Mouse (Mus musculus) E14TG2a.4 (cell line): ENCODE measurements at regions not wholly inside any gene's neighbourhood (a gene's known extent, or its start where the extent isn't known, plus 50 kb on each side); places are given as distances from the start of the nearest gene placed in this dataset.

Experiments used
- H3K27me3 ChIP-seq: 2 replicates; pipeline ENCODE4 v1.6.1; 2014; ENCODE audit warnings: low read length, control low read depth; ENCODE audit not compliant: insufficient read depth
- H3K36me3 ChIP-seq: 2 replicates; pipeline ENCODE4 v1.6.1; 2014; ENCODE audit warnings: low read length, control low read depth; ENCODE audit not compliant: insufficient read depth
- H3K4me1 ChIP-seq: replicated peaks from 2 replicates; pipeline ENCODE4 v1.6.1; 2014; ENCODE audit warnings: low read depth, low read length, control low read depth
- H3K4me3 ChIP-seq: replicated peaks from 2 replicates; pipeline ENCODE4 v1.5.1; 2014; ENCODE audit warnings: mild to moderate bottlenecking, low read length
- H3K9me3 ChIP-seq: 2 replicates; pipeline ENCODE4 v1.6.1; 2014; ENCODE audit warnings: low read length, control low read depth
- CTCF ChIP-seq: conservative IDR thresholded peaks from 2 replicates; pipeline ENCODE4 v1.5.1; 2014; ENCODE audit warnings: low read length
- NANOG ChIP-seq: IDR thresholded peaks from 2 replicates; pipeline ENCODE4 v1.6.1; 2014; ENCODE audit warnings: borderline replicate concordance, low read length, mixed read lengths
- POU5F1 ChIP-seq: IDR thresholded peaks from 2 replicates; pipeline ENCODE4 v1.6.1; 2014; ENCODE audit warnings: low read length, borderline replicate concordance

DNA sequence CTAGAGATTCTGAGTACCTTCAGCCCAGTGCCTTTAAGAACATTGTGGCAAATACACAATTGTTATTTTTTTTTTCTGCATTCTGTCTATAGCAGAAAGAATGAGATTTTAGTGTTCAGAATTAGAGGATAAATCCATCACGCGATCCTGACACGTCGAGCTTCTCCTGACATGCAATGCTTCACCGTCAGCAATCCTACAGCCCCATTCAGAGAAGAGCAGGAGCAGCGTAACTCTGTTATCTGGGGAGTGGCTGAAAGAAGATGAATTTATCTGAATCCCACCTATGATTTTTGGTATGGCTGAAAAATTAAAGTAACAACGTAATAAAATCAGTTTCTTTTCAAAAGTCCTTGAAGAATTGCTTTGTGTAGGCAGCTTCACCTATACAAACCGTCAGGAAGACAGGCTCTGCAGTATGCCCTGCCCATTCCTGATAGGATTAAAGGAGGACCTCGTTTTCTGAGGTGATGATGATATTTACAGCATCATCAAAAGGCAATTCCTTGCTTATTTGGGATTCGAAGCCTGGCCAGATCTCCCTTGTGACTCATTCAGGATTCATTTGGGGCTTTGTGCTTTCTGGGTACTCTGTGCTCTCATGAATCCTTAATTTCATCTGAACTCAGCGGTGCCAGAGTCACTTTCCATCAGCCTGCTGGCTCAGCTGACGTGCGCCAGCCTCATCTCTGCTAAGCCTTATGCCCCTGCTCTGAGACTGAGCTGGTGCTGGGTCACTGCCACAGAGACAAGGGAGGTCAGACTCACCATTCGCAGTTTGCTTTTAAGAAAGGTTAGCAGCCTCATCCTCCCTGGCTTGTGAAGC lies 112.3 kb upstream of the Gas2 start:
- Histone ChIP-seq H3K36me3 (no peaks in the 10 kb centered on the region), H3K27me3 (no peaks in the 10 kb centered on the region), H3K4me1 (no peaks in the 10 kb centered on the region), H3K9me3 (no peaks in the 10 kb centered on the region), H3K4me3 (no peak overlapping the region)
- no peak for TF ChIP-seq NANOG
- TF ChIP-seq POU5F1, result no peak
- TF ChIP-seq CTCF, result no peak

DNA sequence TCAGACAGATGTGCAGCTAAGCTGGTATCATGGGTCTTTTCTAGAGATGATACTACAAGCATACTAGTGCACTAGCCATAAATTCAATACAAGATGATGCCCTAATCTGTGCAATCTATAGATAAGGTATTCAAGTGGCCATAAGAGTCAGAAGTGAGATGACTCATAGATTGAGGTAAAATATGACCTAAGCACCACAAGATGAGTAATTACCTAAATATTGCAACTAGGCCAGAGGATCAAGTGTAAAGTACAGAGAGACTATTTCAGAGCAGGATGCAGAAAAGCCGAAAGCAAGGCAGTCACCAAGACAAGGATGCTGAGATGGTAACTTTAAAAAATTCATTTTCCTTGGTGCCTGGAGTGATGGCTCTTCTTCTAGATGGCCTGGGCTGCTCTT lies 111.5 kb upstream of the Gas2 start:
- Histone ChIP-seq H3K4me3 (no peak overlapping the region), H3K4me1 (no peaks in the 10 kb centered on the region), H3K27me3 (no peaks in the 10 kb centered on the region), H3K36me3 (no peaks in the 10 kb centered on the region), H3K9me3 (no peaks in the 10 kb centered on the region)
- TF ChIP-seq NANOG (no peak), POU5F1 (no peak), CTCF (no peak)

DNA sequence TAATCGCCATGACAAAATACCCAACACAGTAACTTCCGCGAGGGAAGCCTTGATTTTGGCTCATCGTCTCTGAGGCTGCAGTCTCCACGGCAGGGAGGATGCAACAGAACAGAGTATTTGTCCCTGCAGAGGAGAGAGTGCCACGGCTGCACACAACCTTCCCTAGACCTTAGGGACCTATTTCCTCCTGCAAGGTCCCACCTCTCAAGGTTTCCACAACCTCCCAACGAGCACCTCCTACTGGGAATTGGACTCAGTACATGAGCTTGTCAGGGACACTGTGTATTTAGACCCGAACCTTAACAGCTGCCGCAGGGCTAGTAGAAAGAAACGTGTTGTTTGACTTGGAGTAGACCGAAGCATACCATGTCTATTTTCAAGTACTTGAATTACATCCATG lies 108.8 kb upstream of the Gas2 start:
- Histone ChIP-seq H3K36me3 (no peaks in the 10 kb centered on the region), H3K4me3 (no peak overlapping the region), H3K4me1 (no peaks in the 10 kb centered on the region), H3K27me3 (no peaks in the 10 kb centered on the region), H3K9me3 (no peaks in the 10 kb centered on the region)
- TF ChIP-seq CTCF, result no peak

DNA sequence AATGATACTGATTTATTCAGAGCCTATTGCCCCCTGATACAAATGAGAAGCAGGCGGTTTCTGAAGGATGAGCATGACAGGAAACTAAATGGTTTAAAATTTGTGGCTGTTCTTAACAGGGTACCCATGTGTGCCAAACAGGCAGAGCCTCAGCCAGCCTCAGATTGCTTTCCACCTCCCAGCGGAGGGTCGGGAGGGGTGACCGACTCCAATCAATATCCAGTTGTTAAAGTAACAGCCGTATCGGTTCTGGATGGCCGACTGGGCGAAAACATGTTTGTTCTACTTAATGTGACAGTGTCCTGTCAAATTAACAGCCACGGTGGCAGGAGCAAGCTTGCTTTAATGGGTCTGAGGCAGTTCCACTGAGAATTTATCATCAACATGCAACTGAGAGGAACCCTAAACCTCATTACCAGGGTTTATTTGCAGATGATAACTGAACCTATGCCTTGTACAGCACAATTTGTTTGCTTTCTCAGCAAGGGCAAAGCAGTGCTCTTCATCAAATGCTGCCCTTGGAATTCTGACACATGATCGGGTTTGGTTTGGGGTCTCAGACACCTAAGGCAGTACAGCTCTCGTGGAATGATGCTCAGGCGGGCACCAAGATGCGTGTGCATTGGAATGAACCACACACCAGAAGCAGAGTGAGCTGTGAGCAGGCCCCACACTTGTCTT lies 107.5 kb upstream of the Gas2 start:
- no peak for TF ChIP-seq CTCF
- TF ChIP-seq NANOG, result no peak
- TF ChIP-seq POU5F1, result no peak
- Histone ChIP-seq H3K4me3 (no peak overlapping the region), H3K27me3 (no peaks in the 10 kb centered on the region), H3K36me3 (no peaks in the 10 kb centered on the region), H3K9me3 (no peaks in the 10 kb centered on the region), H3K4me1 (no peaks in the 10 kb centered on the region)

DNA sequence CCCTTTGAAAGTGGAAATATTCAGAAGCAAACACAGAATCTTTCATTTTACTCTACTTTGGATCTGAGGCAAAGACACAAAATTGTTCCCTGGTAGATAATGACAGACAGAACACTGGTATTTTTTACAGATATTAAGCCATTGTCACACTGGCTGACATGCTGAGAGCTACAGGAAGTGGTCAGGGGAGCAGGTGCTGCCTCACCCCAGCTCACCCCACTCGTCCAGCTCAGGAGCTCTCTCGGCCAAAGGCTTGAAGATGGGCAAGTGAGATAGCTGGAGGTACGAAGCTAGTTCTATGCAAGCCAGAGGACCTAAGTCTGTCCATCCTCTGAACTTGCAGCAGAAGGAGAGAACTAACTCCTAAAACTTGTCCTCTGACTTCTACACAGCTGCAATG lies 105.6 kb upstream of the Gas2 start:
- H3K4me3 ChIP-seq, result no peak overlapping the region
- TF ChIP-seq POU5F1 (no peak), CTCF (no peak), NANOG (no peak)
- no peaks in the 10 kb centered on the region for H3K27me3 ChIP-seq
- H3K9me3 ChIP-seq, result no peaks in the 10 kb centered on the region
- no peaks in the 10 kb centered on the region for H3K36me3 ChIP-seq
- no peaks in the 10 kb centered on the region for H3K4me1 ChIP-seq

DNA sequence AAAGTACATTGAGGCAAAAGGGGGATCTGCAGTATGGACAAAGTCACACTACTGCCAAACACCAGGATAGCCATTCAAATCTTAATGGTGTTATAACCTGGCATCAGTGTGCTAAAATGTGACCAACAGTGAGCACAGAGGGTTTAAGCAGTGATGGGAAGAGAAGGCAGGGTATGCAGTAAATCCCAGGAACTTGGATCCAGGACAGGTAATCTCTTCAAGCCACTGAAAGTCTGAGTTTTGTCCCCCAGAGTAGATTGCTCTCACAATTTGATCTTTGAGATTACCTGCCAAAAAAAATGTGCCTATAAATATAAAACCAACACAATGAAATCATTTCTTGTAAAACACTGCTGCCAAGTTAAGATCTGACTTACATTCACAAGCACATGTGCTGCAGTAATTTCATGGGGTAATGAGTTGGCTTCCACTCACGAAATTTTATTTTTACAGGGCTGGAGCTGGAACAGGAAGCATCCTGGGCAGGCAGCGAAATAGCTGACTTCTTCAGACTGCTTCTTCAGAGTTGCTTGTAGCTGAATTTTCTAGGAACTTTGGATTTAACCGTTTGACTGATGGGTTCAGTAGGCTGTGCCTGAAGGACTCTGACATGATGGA lies 102.2 kb upstream of the Gas2 start:
- no peaks in the 10 kb centered on the region for H3K36me3 ChIP-seq
- H3K27me3 ChIP-seq, result no peaks in the 10 kb centered on the region
- H3K4me3 ChIP-seq, result no peak overlapping the region
- TF ChIP-seq CTCF, result no peak
- TF ChIP-seq POU5F1, result no peak
- TF ChIP-seq NANOG, result no peak
- no peaks in the 10 kb centered on the region for H3K4me1 ChIP-seq
- H3K9me3 ChIP-seq, result no peaks in the 10 kb centered on the region

DNA sequence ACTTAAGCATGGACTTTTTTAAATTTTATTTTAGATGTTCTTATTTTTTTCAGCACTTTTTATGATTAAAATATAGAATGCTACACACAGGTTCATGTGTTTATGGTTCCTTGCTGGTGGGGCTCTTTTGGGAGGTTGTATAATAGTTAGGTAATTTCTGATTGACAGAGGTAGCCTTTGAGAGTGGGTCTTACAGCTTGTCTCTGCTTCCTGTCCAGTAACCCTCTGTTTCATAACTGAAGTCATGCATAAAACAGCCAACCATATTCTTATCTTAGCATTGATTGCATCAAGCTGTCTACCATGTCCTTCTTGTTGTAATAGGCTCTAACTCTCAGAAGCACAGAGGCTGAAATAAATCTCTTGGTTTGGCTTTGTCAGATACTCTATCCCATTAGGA lies 94.7 kb upstream of the Gas2 start:
- H3K4me1 ChIP-seq, result 0 out of 2 replicates have a peak, but pooled peaks cover 4% of the 10 kb centered on the region
- H3K4me3 ChIP-seq, result no peak overlapping the region
- no peaks in the 10 kb centered on the region for H3K36me3 ChIP-seq
- no peaks in the 10 kb centered on the region for H3K9me3 ChIP-seq
- TF ChIP-seq CTCF (no peak), NANOG (no peak), POU5F1 (no peak)
- H3K27me3 ChIP-seq, result no peaks in the 10 kb centered on the region

DNA sequence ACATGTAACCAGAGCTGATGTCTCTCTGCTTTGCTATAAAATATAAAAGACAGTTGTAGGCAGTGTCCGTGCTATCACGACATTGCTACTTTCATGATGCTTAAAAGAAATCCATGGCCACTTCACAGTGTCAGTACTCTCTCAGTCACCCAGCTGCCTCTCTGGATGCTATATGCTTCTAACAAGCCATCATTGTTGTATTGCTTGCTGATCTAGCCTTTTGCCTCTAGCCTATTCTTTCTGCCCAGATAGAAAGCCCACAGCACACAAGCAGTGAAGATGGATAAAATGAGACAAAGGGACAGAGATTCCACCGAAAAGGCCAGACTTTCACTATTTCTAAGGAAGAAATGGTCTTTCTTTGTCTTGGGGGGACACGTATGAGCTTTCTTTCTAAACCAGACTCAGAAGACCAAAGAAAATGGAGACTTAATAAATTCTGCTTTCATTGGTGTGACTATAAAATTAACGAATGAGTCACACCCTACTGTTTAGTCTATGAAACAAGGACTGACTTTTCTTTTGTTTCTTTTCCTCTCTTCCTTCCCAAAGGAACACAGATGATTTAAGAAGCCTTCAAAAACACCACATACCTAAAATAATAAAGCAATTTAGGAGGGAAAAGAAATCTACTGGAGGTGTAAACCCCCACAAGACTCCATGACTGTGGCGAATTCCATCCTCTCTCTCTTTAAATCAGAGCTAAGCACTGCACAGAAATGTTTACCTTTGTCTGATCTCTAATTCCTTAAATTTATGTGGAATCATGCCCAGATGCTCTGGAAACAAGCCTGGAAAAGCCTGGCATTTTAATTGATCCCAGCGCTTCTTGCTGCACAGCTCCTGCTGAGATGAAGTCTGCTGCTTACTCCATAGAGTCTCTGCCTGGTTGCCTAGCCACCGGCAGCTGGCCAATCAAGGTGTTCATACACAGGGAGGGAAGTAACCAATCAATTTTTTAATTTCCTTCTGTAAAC lies 89.6 kb upstream of the Gas2 start:
- TF ChIP-seq NANOG, result no peak
- no peak for TF ChIP-seq CTCF
- no peak for TF ChIP-seq POU5F1
- Histone ChIP-seq H3K27me3 (no peaks in the 10 kb centered on the region), H3K36me3 (no peaks in the 10 kb centered on the region), H3K4me1 (no peaks in the 10 kb centered on the region), H3K4me3 (no peak overlapping the region), H3K9me3 (no peaks in the 10 kb centered on the region)
